Mouse (Mus musculus): Measurements from ENCODE around the gene Rab14. TPM values are rescaled to one million over a fixed set of nuclear protein-coding genes. Genes with fewer than 3 reads are reported as not detected.

Rab14 gene
- total RNA-seq, 2 experiments from 2014 or later, result 154 to 165 TPM

DNA sequence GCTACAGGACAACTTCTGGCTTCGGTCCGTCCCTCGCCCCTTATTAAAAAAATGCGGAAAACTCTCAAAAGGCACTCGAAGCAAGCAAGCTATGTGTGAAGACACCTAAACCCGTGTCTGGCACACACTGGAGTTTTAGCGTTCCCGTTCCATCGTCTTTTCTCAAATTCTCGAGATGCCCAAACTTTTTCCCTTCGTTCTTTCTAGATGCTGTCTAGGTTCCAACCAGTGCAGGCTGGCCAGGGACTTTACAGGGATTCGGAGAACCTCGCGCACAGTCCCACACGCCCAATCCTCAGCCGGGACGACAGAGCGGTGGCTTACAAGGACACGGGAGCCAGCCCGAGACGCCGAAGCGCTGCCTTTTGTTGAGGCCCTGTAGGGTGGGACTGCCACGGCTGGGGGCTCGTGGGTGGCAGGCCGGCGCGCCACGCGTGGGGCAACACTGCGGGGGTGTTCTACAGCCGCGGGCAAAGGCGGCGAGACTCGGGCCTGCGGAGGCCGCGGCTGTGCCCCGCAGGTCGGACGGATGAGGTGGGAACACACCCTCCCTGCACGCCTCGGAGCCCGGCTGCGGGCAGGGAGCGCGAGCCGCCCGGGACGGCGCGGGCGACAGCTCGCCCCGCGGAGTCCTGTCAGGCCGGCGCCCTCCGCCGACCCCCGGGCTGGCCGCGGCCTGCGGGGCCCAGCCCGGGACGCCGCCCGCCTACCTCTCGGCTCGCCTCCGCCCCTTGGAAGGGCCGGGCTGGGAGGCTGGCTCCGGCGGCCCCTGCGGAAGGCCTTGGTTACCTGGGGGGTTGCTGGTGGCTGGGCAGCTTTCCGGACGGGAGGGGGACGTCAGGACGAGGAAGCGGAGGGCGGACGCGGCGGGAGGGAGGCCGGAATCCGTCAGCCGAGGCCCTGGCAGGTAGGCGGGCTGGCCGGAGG lies 686 bp downstream of the Rab14 start:
- peak; percentile 56 for DNase-seq

DNA sequence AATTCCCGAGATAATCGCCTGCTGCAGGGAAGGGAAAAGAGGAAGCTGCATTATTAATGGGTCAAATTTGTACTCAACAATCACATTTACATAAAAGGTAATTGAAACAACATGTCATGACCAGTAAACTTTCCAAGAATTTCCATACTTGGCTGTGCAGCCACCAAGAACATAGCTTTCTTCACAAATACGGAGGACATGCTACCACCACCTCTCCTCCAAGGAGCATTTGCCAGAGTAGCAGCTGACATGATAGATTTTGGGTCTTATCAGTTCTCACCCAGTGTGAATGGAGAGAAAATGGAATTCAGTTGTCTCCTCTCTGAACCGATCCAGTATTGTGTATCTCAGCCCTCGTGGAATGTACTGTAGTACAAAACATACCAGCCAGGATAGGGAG lies 1.4 kb downstream of the Rab14 start:
- DNase-seq, result no peak

DNA sequence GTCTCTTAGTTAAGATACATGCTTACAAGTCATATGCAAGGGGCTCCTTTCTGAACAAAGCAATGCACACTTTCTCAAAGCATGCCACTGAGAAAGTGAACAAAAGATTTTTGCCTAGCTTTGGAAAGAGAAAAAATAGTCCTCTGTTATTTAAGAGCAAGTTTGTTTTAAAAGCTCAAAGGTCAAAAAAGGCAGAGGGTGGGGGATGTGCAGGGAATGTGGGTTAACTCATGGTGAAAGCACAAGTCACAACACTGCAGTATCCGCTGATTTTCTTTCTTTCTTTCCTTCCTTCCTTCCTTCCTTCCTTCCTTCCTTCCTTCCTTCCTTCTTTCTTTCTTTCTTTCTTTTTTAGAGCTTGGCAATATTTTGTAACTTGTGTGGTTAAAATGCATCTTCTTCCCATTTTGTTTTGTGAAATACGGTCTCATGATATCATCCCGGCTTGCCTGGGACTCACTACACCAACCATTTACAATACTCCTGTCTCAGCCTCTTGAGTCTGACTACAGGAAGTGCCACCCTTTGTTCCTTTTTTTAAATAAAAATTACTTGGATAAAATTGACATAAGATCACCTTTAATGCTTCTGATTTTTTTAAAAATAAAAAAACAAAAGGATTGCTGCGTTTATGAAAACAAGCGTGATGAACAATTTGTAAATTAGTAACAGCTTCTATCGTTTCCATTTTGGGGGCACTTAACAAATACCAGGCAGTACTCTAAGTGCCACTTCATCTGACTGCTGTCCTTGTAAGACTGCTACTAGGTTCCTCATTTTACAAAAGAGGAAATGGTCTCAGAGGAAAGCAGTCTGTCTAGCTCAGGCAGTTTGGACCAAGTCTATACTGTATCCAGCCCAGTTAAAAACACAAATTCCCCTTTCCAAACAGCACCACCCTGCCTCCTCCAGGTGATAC lies 5.0 kb downstream of the Rab14 start:
- no peak for DNase-seq

GRCm38 (mm10) chr2:35193976-35194375 lies 6.9 kb downstream of the Rab14 start:
- no peak for DNase-seq

- DNase-seq, result no peak
Observed at GRCm38 (mm10) chr2:35188929-35189328, 12.0 kb downstream of the Rab14 start.

DNA sequence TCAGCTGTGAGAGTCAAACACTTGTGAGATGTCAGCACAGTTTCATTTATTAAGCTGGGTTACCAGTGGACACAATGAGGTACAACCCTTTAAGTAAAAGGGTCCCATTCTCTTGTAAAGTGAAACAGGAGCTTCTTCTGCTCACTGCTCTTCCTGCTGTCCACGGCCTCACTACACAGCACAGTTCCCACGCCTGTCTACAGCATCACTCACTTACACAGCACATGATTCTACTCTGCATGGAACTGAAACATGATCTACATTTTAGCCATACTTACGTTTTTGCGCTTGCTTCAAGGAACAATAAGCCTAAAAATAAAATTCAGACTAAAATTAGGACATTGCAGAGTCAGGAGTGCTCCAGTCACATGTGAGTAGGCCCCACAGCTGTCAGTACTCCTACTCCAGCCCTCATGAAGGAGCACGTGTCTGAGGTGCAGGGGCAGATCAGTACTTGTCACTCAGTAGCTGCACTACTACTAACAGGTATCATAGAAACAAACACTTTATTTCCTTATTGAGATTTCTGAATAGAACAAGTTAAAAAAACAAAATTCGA lies 17.7 kb downstream of the Rab14 start:
- no peak for DNase-seq

DNA sequence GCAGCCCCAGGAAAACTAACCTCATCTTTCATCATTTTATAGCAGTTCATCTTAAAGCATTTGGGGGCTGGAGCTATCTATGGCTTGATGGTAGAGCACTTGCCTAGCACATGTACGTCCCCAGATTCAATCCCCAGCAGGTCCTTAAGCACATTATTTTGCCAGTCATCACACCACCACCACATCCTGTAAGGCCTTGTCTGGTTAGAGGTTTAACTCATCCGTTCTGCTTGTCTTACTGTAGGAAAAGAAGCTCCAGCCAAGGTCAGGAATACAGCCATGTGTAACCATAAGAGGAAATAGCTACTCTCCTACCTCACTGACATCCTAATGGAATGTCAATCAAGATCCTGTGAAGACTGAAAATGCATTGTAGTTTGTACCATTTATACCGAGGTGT lies 22.8 kb downstream of the Rab14 start:
- DNase-seq, result no peak

GRCm38 (mm10) chr2:35175281-35176065 lies 25.4 kb downstream of the Rab14 start:
- DNase-seq, result no peak

DNA sequence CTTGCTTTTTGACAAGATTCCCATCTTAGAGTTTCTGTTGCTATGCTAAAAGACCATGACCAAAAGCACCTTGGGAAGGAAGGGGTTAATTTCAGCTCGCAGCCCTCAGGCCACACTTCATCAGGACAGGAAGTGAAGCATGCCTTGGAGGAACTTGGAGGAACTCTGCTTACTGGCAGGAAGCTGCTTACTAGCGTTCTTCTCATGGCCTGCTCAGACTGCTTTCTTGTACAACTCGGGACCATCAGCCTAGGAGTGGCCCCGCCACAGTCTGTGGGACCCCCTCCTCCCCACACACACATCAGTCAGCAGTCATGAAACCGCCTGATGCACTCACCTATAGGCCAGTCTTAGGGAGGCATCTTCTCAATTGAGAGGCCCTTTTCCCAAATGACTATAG lies 26.8 kb downstream of the Rab14 start:
- no peak for DNase-seq

DNA sequence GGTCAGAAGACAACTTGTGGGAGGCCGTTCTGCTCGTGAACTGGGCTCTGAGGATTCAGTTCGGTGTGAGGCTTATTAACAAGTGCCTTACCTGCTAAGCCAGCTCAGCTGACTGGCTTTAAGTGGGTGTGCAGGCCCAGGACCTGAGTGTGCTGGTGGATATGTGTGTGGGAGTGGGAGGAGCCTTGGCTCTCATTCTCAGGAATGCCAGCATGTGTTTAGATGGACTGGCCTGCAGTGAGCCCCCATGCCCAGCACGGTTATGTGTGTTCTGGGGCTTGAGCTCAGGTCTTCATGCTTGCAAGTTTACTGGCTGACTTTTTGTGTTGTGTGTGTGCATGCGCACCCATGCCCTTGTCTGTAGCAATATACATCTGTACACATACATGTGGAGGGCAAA lies 27.3 kb downstream of the Rab14 start:
- DNase-seq, result no peak

GRCm38 (mm10) chr2:35172246-35172645 lies 28.7 kb downstream of the Rab14 start:
- DNase-seq, result no peak

- DNase-seq, result peak; percentile 73
Observed at GRCm38 (mm10) chr2:35171341-35171861, 29.5 kb downstream of the Rab14 start.

DNA sequence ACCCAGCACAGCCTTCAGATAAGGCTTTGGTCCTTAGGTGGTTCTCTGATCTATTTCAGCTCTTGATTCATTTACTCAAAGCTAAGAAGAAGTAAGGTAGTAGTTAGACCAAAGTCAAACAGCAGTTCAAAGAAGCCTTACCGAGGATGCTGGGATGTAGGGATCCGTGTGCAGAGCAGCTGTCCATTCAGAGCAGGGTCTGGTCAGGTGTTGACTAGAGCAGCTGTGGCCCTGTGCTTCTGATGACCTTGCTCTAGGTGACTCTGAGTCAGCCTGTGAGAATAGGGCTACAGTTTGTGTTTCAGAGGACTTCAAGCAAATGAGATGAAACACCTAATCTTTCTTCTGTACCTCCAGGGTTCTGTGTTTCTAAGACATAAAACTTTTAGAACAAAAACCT lies 31.5 kb downstream of the Rab14 start:
- no peak for DNase-seq

DNA sequence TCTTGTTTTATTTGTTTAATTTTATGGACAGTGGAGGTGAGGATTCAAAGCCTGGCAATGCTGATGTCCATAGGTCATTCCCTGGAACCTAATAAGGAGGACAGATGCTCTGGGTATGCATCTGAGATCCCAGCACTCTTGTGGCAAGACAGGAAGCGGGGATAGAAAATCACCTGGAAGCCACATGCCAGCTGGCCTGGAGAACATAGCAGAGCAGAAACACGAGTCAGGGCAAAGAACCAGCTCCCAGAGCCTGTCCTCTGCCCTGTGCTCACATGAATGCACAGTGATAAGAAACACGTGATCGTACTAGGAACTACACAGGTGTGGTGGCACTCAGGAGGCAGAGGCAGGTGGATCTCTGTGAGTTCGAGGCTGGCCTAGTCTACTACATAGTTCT lies 34.1 kb downstream of the Rab14 start:
- DNase-seq, result no peak

GRCm38 (mm10) chr2:35165416-35165815 lies 35.5 kb downstream of the Rab14 start:
- DNase-seq, result no peak

DNA sequence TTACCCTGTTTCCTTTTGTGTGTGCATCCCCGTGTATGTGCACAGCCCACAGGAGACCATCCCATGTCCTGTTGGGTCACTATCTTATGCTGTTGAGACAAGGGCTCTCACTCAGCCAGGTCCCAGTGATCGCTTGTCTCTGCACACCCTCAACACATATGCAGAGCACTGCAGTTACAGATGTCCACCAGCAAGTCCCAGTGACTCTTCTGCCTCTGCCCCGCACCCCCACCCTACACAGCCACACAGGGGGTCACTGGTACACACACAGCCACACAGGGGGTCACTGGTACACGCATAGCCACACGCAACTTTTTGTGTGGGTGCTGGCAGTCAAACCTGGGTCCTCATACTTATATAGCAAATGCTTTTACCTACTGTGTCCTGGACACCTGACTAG lies 37.5 kb downstream of the Rab14 start:
- no peak for DNase-seq

DNA sequence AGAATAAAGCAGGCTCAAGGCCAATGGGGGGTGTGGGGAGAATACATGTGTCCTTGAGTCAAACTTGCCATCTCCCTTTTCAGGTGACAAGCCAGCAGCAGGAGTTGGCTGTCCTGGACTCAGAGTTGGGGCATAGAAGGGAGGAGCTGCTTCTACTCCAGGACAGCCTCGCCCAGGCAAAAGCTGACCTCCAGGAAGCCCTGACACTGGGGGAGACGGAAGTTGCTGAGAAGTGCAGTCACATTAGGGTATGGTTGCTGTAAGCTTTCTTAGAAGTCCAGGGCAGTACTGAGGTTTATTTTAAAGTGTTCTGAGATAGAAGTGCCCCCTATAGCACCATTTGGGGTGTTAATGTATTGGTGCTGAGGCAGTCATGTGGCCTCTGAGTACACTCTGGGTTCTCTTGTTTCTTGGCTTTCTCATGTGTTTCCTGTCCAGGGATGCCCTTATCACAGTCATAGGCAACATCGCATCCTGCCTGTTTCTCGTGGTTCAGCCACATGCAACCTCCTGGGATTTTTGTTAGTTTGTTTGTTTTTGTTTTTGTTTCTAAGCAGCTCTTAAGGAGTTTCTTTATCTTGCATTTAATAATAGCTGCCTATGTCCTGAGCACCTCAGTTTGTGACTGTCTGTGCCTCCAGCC lies 39.0 kb downstream of the Rab14 start:
- DNase-seq, result no peak

DNA sequence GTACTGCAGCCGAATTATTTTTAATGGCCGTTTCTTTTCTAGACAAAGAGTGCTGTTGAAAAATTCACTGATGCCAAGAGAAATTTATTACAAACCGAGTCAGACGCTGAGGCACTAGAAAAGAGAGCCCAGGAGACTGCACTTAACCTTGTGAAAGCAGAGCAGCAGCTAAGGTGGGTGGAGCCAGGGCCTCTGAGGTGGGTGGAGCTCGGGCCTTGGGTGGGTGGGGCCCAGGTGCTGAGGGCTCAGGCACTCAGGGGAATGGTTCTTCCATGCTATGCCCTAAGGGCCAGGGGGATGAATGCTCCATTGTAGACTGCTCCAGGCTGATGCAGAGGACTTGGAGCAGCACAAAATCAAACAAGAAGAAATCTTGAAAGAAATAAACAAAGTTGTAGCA lies 40.7 kb downstream of the Rab14 start:
- DNase-seq, result no peak

DNA sequence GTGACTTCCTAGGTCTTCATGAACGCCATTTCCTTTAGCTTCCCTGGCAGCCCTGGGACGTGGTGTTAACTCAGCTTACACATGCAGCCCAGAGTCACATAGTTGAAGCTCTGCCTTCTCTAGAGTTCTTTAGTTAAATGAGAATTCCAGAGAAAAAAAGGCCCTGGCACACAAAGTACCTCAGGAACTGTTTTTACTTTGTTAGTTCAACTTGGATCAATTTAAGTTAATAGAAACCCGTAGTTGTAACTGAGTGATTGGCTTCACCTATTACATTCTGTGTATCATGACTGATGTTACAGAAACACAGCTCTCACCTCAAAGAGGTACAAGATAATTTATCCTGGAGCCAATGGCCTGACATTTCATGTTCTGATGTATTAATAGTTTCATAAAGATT lies 42.6 kb downstream of the Rab14 start:
- no peak for DNase-seq

- DNase-seq, result no peak
Observed at GRCm38 (mm10) chr2:35157836-35158235, 43.1 kb downstream of the Rab14 start.

DNA sequence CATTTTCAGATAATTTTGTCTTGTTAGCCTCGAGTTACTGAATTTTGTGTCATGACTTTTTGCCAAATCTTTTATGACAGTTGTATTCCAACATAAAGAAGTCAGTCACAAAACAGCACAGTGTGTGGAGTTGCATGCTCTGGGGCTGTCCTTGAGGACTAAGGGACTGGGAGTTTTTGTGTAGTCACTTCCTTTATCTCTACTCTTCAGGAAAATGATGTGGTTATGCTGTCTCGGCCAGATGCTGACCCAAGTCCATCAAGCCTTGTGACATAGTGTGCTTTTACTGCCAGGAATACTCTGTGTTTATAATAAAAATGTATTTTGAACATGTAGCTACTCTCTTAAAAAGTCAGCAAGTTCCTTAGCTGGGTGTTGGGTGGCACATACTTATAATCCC lies 43.9 kb downstream of the Rab14 start:
- DNase-seq, result no peak

Measured in heart, postnatal 4 days (tissue).